Mouse (Mus musculus): ENCODE results near the gene Ccdc73.
A peak's percentile ranks its signal among the peaks of the same experiment; 100 is the strongest.
"Not testable (repeated sequence)": the region's sequence is repeated elsewhere in the genome, so short reads cannot be mapped to it uniquely, and the experiment has no call there.

Gene Ccdc73

GRCm38 (mm10) chr2:104869101-104869500 is 1.5 kb downstream of the Ccdc73 start:
- DNase-seq (ENCODE audit: low spot score): no peak

GRCm38 (mm10) chr2:104878794-104879193 is 11.2 kb downstream of the Ccdc73 start:
- no peak for DNase-seq (ENCODE audit: low spot score)

- no peak for DNase-seq (ENCODE audit: low spot score)
These were observed 18.5 kb downstream of the Ccdc73 start for GRCm38 (mm10) chr2:104886109-104886508.

GRCm38 (mm10) chr2:104887331-104887730 is 19.7 kb downstream of the Ccdc73 start:
- DNase-seq (ENCODE audit: low spot score): not testable (repeated sequence)

DNA sequence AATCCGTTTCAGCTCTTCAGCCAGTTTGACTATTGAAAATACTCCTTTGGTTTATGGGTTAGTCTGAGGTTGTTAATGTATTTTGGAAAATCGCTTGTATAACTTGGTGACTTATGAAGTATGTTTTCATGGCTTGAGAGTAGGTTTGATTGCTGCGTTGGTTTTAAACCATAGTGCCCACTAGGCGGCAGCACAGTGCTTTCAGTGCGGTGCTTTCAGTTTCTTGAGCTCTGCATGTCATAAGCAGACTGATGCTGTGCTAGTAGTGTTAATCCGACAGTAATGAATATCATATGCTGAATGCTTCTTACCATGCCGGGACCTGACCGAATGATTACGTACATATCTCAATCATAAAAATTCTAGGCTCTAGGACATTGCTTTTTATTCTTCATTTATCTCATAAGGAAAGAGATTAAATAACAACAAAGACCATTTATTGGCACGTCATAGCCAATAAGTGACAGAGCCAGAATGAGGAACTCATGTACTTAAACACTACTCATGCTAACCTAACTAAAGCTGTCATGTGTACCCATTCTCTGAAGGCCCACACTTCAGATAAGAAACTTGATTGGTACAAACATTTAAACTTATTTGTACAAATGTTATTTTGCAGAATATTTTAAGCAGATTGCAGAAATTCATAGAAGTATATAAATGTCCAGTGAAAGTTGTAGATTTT is 20.4 kb downstream of the Ccdc73 start:
- peak; percentile 77 for DNase-seq (ENCODE audit: low spot score)

GRCm38 (mm10) chr2:104899975-104900374 is 32.4 kb downstream of the Ccdc73 start:
- DNase-seq (ENCODE audit: low spot score): no peak

GRCm38 (mm10) chr2:104915709-104916108 is 48.1 kb downstream of the Ccdc73 start:
- no peak for DNase-seq (ENCODE audit: low spot score)

DNA sequence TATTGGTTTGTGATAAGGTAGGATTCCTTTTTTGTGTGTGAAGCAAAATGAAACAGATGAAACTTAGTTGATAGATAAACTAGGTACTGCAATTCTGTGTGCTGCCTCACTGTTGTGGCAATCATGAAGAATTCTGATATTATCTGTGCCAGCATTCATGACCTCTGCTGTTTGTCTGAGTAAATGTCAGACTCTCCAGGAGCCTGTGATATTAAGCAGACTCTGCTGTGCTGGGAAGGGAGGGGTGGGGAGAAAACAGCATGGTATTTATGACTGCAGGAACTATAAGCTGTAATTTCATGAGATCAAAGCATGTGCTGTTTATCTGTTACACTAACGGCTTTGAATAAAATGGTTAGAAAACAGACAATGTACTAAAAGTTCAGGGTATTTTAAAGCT is 96.9 kb downstream of the Ccdc73 start:
- DNase-seq (ENCODE audit: low spot score): no peak

DNA sequence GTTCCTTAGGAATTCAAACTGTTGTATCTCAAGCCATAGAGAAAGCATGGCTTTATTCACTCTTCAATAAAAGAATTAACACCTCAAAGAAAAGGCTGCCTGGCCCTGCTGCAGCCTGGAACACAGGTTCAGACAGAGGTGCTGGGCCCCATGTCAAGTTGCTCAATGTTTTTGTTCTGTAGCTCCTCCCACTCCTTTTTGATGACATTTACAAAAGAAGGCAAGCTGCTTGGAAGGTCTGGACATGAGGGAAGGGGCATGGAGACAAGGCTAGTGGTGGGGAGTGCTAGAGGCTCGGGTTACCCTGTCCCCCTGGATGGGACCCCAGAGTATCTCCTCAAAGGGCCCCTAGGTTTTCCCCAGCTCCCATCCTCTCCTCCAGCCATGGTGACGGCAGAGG is 114.1 kb downstream of the Ccdc73 start:
- no peak for DNase-seq (ENCODE audit: low spot score)

DNA sequence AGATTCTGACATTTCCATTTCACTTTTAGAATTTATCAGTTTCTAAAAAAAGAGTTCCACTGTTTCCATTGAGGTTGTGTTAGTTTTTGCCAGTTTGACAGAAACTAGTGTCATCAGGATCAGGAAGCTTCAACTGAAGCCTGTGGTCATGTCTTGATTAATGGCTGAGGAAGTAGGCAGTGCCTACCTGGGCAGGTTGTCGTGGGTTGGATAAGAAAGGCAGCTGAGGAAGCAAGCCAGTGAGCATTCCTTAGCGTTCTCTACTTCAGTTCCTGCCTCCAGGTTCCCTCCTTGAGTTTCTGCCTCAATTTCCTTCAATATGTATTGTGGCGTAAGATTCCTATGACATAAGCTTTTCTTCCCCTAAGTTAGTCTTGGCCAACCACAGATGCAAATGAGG is 118.2 kb downstream of the Ccdc73 start:
- DNase-seq (ENCODE audit: low spot score): no peak

DNA sequence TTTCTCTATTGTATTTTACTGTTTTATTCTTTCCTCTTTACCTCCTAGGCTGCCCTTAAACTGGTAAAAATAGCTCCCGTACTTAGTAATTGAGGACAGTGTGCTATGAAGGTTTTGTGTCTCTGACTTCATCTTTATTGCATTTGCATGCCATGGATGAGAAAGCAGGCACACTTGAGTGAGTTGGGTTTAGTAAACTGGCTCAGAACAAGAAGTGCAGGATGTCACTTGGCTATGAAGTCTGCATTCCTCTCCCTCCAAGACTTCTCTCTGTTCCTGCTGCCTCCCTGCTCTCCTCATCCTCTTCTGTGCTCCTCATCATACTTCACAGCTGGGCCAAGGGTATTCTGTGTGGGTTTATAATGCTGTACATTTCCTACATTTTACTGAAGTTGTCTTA is 121.4 kb downstream of the Ccdc73 start:
- DNase-seq (ENCODE audit: low spot score): no peak

- no peak for DNase-seq (ENCODE audit: low spot score)
These were observed 126.8 kb downstream of the Ccdc73 start for GRCm38 (mm10) chr2:104994436-104994835.

DNA sequence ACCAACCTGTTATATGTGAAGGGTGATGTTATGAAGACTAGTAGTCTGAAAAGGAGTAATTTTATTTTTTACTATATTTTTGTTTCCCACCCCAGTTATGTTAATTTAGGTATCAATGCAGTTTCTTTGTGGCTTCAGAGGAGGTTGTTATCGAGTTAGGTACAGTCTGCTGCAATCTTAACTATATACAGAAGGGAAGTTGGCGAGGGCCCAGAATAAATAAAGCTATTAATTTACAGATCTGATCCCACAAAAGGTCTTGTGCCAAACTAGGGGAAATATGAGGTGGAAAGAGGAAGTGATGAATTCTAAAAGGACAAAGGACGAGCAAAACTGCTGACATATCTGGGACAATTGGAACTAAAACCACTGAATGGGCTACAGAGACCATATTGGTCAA is 128.6 kb downstream of the Ccdc73 start:
- no peak for DNase-seq (ENCODE audit: low spot score)

DNA sequence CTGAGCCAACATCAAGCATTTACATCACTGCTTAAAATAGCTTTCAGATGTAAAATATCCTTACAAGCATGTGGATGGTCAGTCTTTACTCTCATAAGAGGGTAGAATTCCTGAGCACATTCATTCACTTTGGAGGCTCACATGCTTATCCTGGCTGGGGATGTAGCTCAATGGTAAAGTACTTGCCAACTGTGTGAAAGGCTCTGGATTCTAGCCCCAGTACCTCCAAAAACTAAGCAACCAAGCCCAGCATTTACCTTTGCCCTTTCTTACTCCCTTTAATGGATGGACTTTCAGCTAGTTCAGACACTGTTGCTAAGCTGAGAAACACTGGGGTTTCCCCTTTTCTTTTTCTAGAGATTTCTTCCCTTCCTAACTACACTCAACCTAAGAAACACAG is 139.6 kb downstream of the Ccdc73 start:
- no peak for DNase-seq (ENCODE audit: low spot score)

DNA sequence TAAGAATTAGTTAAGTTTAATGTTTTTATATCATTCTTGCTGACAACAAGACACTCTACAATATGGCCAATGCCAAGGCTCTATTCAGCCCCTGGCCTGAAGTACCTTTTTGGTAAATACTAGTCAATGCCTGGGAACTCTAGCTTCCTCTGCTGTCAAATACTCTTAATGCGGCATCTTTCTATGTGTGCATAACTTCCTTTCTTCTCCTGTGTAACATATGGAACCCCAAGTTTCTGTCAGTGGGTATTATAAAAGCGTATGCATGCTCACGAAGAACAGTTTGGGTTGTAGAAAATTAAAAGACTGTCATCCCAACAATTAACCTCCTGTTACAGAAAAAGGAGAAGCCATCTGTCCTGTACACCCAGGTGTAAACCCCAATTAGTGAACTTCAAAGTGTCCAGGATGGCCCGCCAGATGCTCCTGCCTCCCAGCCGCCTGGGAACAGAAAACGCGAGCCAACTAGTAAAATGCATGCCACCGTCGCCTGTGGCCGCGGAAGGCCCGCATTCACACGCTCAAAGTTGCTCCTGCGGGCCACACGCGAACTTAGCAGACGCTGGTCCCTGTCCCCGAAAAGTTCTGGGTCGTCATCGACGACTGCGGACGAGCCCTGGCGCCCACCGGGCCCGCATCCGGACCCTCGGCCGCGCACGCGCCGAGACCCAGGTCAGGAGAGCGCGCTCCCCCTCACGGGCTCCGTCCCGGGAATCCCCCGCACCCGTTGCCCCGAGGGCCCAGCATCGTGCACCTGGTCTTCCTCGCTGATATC is 148.8 kb downstream of the Ccdc73 start:
- DNase-seq (ENCODE audit: low spot score): no peak

- peak; percentile 92 for DNase-seq (ENCODE audit: low spot score)
These were observed 149.3 kb downstream of the Ccdc73 start, which contains the start of gene Eif3m for GRCm38 (mm10) chr2:105016967-105017287. Eif3m (minus strand) TSS chr2:105017080.

- DNase-seq (ENCODE audit: low spot score): no peak
These were observed 150.2 kb downstream of the Ccdc73 start for GRCm38 (mm10) chr2:105017802-105018201.

GRCm38 (mm10) chr2:105019457-105019856 is 151.9 kb downstream of the Ccdc73 start:
- DNase-seq (ENCODE audit: low spot score): no peak

GRCm38 (mm10) chr2:105021256-105021655 is 153.7 kb downstream of the Ccdc73 start:
- DNase-seq (ENCODE audit: low spot score): no peak

- no peak for DNase-seq (ENCODE audit: low spot score)
These were observed 154.2 kb downstream of the Ccdc73 start for GRCm38 (mm10) chr2:105021836-105022235.

DNA sequence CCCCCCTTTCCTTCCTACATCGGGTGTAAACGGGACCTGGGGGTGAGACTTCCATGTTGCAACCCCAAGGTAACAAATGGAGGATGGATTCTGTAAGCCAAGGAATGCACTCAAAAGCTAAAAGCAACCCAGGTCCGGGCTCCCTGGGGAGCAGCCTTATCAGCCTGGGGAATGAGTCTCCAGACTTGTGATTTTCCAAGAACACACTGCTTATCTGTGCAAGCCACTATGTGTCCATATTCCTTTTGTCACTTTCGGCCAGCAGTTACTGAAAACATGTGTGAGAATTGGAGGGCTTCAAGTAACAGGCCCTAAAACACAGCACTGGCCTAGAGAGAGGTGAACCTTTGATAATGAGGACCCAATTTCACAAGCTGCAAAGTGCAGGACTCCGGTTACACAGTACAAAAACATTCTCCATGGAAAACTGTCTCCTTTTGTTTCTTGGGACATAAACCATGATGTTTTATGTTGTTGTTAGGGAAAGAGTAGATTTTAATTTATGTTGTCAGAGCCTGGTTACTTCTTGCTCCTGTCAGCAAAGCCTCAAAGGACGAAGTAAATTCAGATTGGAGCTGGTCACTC is 155.5 kb downstream of the Ccdc73 start:
- DNase-seq (ENCODE audit: low spot score): no peak

GRCm38 (mm10) chr2:105023815-105024214 is 156.2 kb downstream of the Ccdc73 start:
- no peak for DNase-seq (ENCODE audit: low spot score)

DNA sequence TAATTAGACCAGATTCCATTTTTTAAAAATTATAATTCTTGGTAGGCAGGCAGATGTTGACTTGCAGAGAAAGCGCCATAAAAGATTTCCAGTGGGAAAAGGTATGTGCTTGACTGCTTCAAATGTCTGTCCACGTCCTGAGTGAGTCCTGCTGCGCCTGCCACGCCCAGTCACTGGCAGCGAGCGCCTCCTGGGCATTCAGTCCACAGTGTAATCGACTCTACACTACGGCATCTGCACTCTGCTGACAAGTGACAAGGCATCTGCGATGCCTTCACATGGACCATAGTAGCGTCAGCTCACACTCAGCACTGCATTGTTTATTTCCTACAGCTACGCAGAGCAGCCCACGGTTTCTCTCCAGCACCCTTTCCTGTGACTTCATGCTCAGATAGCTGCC is 158.0 kb downstream of the Ccdc73 start:
- not testable (repeated sequence) for DNase-seq (ENCODE audit: low spot score)

Measured in urinary bladder, postnatal 25 days (tissue).